Mouse (Mus musculus) embryonic facial prominence, embryonic 15.5 days (tissue): ENCODE measurements at regions not wholly inside any gene's neighbourhood (a gene's known extent, or its start where the extent isn't known, plus 50 kb on each side); places are given as distances from the start of the nearest gene placed in this dataset.

Experiments used
- ATAC-seq: fragments of 200-750 bp; cut with Nextera tagmentation; 2 replicates; pipeline ENCODE4 v1.8.0; 2017; ENCODE audit warnings: low read depth, moderate TSS enrichment; ENCODE audit not compliant: insufficient number of reproducible peaks, low FRiP score, low TSS enrichment
- H3K27ac ChIP-seq: fragments of 300-500 bp; sonication (generic); replicated peaks from 2 replicates; pipeline ENCODE4 v1.5.1; 2015; ENCODE audit warnings: mild to moderate bottlenecking, inconsistent platforms
- H3K27me3 ChIP-seq: fragments of 300-500 bp; sonication (generic); 2 replicates; pipeline ENCODE4 v1.6.1; 2015; ENCODE audit warnings: inconsistent platforms
- H3K36me3 ChIP-seq: fragments of 300-500 bp; sonication (generic); 2 replicates; pipeline ENCODE4 v1.6.1; 2015; ENCODE audit warnings: mild to moderate bottlenecking, inconsistent platforms
- H3K4me1 ChIP-seq: fragments of 300-500 bp; sonication (generic); 2 replicates; pipeline ENCODE4 v1.6.1; 2015; ENCODE audit warnings: inconsistent platforms
- H3K4me2 ChIP-seq: fragments of 300-500 bp; sonication (generic); replicated peaks from 2 replicates; pipeline ENCODE4 v1.6.1; 2015; ENCODE audit warnings: mild to moderate bottlenecking, inconsistent platforms
- H3K4me3 ChIP-seq: fragments of 300-500 bp; sonication (generic); replicated peaks from 2 replicates; pipeline ENCODE4 v1.5.1; 2015; ENCODE audit warnings: mild to moderate bottlenecking, inconsistent platforms
- H3K9ac ChIP-seq: fragments of 300-500 bp; sonication (generic); 2 replicates; pipeline ENCODE4 v1.6.1; 2015; ENCODE audit warnings: inconsistent platforms
- H3K9me3 ChIP-seq: fragments of 300-500 bp; sonication (generic); replicated peaks from 2 replicates; pipeline ENCODE4 v1.6.1; 2016; ENCODE audit warnings: inconsistent platforms
- WGBS: fragments of 180-500 bp; shearing (Covaris S2); methylation state at CpG from one replicate; pipeline ENCODE4 v1.1.7; 2015; 5-methylcytosine and 5-hydroxymethylcytosine counted together

DNA sequence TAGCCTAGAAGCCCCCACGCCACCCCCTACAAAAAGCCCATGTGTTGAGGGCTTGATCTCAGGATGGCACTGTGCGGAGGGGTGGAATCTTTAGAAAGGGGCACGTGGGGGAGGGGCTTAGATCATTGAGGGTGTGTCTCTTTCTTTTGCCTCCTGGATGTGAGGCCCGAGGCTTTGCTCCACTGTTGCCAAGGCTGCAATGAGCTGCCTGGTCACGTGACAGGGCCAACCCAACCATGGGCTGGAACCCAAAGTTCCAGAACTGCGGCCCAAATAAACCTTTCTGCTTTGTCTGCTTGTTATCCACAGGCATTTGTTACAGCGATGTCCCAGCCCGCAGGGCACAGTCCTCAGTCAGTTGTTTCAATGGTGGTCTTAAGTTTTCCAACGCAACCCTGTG is 96.5 kb upstream of the Ubl3 start:
- H3K9ac ChIP-seq: no peak overlapping the region
- no peaks in the 10 kb centered on the region for H3K9me3 ChIP-seq
- H3K4me1 ChIP-seq: peaks cover 15% of the 10 kb centered on the region; the same call in 1 of the 2 replicates
- no peak overlapping the region for H3K4me2 ChIP-seq
- no peak overlapping the region for H3K4me3 ChIP-seq
- H3K36me3 ChIP-seq: no peaks in the 10 kb centered on the region
- no peaks in the 10 kb centered on the region for H3K27me3 ChIP-seq
- no peak overlapping the region for H3K27ac ChIP-seq
- WGBS: 70% methylated on average over 9 of the region's 9 CpGs
- no peak for ATAC-seq

DNA sequence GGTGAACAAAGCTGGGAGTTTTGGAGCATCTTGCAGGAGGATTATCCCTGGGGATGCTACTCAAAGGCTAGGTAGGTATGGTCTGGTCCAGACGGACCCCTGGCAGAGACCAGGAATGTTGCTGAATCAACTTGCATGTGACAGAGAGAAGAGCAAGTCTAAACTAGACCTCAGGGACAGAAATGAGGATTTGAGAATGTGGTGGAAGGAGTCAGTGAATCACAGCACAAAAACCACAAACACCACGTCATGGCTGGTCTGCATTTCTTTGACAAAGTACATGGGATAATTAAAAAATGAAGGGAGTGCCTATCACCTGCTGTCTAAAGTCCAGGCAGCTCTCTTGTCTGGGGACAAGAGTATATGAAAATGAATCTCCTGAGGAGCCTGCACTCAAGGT is 95.1 kb upstream of the Ubl3 start:
- Histone ChIP-seq H3K4me3 (no peak overlapping the region), H3K27ac (no peak overlapping the region), H3K4me1 (peaks cover 15% of the 10 kb centered on the region; the same call in 1 of the 2 replicates), H3K36me3 (no peaks in the 10 kb centered on the region), H3K9ac (no peak overlapping the region), H3K27me3 (no peaks in the 10 kb centered on the region), H3K4me2 (no peak overlapping the region), H3K9me3 (no peaks in the 10 kb centered on the region)
- WGBS: 33% methylated on average over 2 of the region's 2 CpGs
- no peak for ATAC-seq

DNA sequence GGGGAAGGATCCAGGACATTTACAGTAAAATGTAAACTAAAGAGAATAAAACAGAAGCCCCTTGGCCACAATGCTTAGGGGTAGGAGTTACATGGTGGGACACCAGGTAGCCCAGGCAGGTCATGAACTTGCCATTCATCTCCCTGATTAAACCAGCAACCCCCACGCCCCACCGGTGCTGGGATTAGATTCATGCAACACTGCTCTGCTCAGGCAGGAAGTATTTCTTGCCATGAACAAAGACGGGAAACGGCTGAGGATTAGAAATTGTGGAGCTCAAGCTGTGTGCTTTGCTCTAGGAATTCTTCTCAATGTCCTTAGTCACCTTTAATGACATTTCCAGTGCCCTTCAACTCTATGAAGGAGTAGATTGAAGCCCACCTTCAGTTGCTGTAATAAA is 93.2 kb upstream of the Ubl3 start:
- Histone ChIP-seq H3K36me3 (no peaks in the 10 kb centered on the region), H3K9me3 (no peaks in the 10 kb centered on the region), H3K9ac (no peak overlapping the region), H3K4me1 (peaks cover 14% of the 10 kb centered on the region; the same call in 1 of the 2 replicates), H3K27me3 (no peaks in the 10 kb centered on the region), H3K27ac (no peak overlapping the region), H3K4me2 (no peak overlapping the region), H3K4me3 (no peak overlapping the region)
- 54% methylated on average over 4 of the region's 4 CpGs for WGBS
- no peak for ATAC-seq

DNA sequence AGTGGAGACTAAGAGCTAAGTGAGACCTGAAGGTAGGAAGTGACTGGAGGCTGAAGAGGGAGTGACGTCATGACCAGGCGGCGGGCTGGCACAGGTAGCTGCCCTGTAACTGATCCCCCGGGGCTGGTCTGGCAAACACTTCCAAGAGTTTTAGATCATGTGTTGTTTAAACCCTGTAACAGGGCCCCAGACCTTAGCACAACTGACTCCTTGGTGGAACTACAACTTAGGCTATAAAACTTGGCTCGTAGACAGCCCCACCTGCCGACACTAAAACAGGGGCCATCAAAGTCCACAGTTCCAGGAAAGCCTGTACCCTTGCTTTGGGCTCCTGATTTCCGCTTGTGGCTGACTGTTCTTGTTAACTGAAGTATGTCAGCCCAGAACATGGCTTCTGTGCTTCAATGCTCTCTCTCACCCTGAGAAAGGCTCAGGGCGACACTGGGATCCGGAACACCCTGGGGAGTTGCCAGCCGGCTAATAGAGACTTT is 92.6 kb upstream of the Ubl3 start:
- H3K4me1 ChIP-seq: peaks cover 14% of the 10 kb centered on the region; the same call in 1 of the 2 replicates
- no peaks in the 10 kb centered on the region for H3K36me3 ChIP-seq
- 64% methylated on average over 10 of the region's 10 CpGs for WGBS
- H3K9me3 ChIP-seq: no peaks in the 10 kb centered on the region
- no peaks in the 10 kb centered on the region for H3K27me3 ChIP-seq
- H3K27ac ChIP-seq: no peak overlapping the region
- no peak overlapping the region for H3K9ac ChIP-seq
- no peak overlapping the region for H3K4me2 ChIP-seq
- no peak for ATAC-seq
- no peak overlapping the region for H3K4me3 ChIP-seq

DNA sequence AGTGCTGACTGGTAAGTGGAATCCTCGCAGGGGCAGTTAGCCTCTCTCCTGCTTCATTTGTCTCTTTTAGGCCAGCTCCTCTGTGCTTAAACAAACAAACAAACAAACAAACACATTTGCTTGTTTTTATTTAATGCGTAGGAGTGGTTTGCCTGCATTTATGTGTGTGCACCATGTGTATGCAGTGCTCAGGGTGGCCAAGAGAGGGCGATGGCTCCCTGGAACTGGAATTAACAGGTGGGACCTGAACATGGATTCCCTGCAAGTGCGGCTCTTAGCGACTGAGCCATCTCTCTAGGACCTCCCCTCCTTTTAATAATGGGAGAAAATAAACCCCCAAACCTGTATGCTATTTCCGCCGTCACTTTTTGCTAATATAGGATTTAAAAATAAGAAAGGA is 91.8 kb upstream of the Ubl3 start:
- Histone ChIP-seq H3K4me3 (no peak overlapping the region), H3K27me3 (no peaks in the 10 kb centered on the region), H3K36me3 (no peaks in the 10 kb centered on the region), H3K4me2 (no peak overlapping the region), H3K9me3 (no peaks in the 10 kb centered on the region), H3K27ac (no peak overlapping the region), H3K9ac (no peak overlapping the region), H3K4me1 (peaks cover 14% of the 10 kb centered on the region; the same call in 1 of the 2 replicates)
- WGBS: 95% methylated on average over 7 of the region's 7 CpGs
- ATAC-seq: no peak

DNA sequence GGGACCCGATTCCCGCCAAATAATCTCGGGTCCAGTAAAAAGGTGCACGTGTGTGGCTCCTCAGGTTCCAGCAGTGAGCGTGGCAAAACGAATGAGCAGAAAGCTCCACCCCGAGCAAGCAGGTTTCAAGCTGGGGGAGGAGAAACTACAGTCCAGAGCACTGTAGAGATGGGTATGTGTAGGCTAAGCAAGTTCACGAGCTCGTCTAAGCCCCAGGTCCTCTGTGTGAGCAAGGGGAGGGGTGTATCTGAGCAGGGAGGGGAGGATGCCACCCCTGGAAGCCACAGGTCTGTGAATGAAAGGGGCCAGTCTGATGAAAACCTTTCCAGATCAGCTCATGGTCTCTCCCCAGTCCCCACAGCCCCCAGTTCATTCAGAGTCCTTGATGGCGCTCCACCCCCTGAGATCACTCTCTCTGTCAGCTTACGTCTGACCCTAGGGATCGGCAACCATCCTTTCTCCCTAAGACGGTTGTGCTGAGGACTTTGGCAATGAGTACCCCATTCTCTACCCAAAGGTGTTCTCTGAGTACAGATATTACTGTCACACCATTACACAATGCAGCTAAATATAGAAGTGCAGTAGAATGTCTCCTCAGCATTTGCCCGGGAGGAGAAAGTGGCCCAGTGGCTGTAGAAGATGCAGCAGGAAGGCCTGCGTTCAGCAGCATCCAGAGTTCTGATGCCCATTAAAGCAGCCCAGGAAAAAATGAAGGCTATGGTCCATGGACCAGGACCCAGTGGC is 89.2 kb upstream of the Ubl3 start:
- 0 out of 2 replicates have a peak, but pooled peaks have one; percentile 27 for ATAC-seq
- H3K4me3 ChIP-seq: no peak overlapping the region
- H3K27me3 ChIP-seq: no peaks in the 10 kb centered on the region
- H3K9ac ChIP-seq: no peak overlapping the region
- no peaks in the 10 kb centered on the region for H3K9me3 ChIP-seq
- H3K4me2 ChIP-seq: no peak overlapping the region
- peaks cover 14% of the 10 kb centered on the region; the same call in 1 of the 2 replicates for H3K4me1 ChIP-seq
- WGBS: 40% methylated on average over 15 of the region's 15 CpGs
- no peak overlapping the region for H3K27ac ChIP-seq
- no peaks in the 10 kb centered on the region for H3K36me3 ChIP-seq

DNA sequence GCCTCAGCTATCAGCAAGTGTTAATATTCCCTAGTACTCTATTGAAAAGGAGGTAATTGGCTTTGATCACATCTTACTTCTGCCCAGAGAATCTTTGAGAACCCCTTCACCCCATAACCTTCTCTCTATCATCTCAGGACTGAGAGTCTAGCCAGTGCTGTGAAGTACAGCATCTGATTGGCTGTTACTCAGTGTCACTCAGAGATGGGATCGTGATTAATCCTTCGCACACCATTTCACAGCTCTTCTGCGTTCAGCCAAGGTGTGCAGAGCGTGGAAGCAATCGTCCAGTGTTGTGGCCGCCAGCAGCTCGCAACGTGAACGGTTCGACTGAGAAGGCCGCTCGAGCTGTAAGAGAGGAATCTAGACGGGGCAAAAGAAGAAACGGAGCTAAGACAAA is 87.9 kb upstream of the Ubl3 start:
- no peak for ATAC-seq
- Histone ChIP-seq H3K4me3 (no peak overlapping the region), H3K27me3 (no peaks in the 10 kb centered on the region), H3K36me3 (no peaks in the 10 kb centered on the region), H3K9ac (no peak overlapping the region), H3K4me2 (no peak overlapping the region), H3K4me1 (peaks cover 10% of the 10 kb centered on the region; the same call in 1 of the 2 replicates), H3K27ac (no peak overlapping the region), H3K9me3 (no peaks in the 10 kb centered on the region)
- WGBS: 29% methylated on average over 14 of the region's 14 CpGs

DNA sequence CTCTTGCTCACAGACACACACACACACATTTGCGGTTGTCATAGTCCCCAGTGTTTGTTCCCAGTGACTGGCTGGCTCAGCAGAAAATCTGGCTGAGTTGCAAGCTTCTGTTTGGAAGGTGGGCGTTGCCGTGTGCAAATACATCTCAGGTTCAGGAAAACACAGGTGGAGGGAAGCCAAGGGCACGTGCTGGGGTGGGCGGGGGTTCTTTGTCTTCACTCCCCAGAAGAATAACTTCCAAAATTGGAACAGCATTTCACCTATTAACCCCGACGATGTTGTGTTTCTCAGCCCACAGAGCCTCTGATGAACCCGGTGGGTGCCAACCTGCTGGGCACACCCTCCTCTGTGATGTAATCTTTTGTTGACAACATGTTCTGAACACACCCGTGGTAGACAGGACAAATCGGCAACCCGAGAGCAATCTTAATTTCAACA is 82.3 kb upstream of the Ubl3 start:
- Histone ChIP-seq H3K27me3 (no peaks in the 10 kb centered on the region; the same call in 1 of the 2 replicates), H3K9me3 (no peaks in the 10 kb centered on the region), H3K9ac (no peak overlapping the region), H3K4me3 (no peak overlapping the region), H3K27ac (no peak overlapping the region), H3K4me1 (peaks cover 28% of the 10 kb centered on the region), H3K4me2 (0 out of 2 replicates have a peak overlapping the region, but pooled peaks have one; percentile 1), H3K36me3 (no peaks in the 10 kb centered on the region)
- WGBS: 46% methylated on average over 11 of the region's 11 CpGs
- no peak for ATAC-seq

DNA sequence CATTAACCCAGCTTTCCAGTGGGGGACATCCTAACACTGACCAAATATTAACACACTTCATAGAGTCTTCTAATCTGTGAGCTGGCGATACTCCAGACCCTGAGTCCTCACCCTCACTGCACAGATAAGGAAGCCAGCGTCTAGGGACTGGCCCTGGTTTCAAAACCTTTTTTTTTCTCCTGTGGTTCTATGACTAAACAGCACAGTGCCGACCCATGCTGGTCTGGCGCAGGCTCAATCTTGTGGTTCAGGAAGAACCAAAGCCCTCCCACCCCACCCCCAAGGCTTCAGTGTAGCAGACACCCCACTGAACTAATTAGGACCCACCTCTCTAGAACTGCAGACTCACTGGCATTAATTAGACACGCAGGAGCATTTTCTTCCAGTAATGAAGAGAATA is 81.4 kb upstream of the Ubl3 start:
- Histone ChIP-seq H3K27me3 (no peaks in the 10 kb centered on the region; the same call in 1 of the 2 replicates), H3K9me3 (no peaks in the 10 kb centered on the region), H3K4me2 (no peak overlapping the region), H3K4me1 (peaks cover 28% of the 10 kb centered on the region), H3K36me3 (no peaks in the 10 kb centered on the region), H3K27ac (peak overlapping the region; percentile 51; the same call in 1 of the 2 replicates), H3K4me3 (no peak overlapping the region), H3K9ac (no peak overlapping the region)
- peak; percentile 32; the same call in 1 of the 2 replicates for ATAC-seq
- WGBS: 35% methylated on average over 5 of the region's 5 CpGs

DNA sequence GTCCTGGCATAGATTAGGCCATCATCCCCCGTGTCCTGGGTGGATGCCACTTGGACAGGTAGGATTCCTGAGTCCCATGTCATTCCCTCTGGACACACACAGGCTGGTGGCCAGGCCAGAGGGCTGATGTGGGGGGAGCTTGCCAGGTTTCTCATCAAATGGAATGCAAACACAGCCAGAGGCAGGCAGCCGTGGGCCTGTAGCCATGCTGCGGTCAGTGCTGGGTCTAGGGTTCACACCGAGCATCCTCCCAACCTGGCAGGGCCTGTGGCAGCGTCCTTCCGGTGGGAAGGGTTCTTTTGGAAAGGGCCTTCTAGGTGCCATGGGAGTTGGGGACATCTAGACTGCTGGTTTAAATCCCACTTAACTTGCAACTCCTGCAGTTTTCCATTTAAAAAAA is 80.7 kb upstream of the Ubl3 start:
- H3K36me3 ChIP-seq: no peaks in the 10 kb centered on the region
- H3K27me3 ChIP-seq: no peaks in the 10 kb centered on the region; the same call in 1 of the 2 replicates
- no peaks in the 10 kb centered on the region for H3K9me3 ChIP-seq
- H3K9ac ChIP-seq: no peak overlapping the region
- no peak for ATAC-seq
- H3K27ac ChIP-seq: no peak overlapping the region
- no peak overlapping the region for H3K4me2 ChIP-seq
- H3K4me3 ChIP-seq: no peak overlapping the region
- 81% methylated on average over 6 of the region's 6 CpGs for WGBS
- peaks cover 28% of the 10 kb centered on the region for H3K4me1 ChIP-seq

DNA sequence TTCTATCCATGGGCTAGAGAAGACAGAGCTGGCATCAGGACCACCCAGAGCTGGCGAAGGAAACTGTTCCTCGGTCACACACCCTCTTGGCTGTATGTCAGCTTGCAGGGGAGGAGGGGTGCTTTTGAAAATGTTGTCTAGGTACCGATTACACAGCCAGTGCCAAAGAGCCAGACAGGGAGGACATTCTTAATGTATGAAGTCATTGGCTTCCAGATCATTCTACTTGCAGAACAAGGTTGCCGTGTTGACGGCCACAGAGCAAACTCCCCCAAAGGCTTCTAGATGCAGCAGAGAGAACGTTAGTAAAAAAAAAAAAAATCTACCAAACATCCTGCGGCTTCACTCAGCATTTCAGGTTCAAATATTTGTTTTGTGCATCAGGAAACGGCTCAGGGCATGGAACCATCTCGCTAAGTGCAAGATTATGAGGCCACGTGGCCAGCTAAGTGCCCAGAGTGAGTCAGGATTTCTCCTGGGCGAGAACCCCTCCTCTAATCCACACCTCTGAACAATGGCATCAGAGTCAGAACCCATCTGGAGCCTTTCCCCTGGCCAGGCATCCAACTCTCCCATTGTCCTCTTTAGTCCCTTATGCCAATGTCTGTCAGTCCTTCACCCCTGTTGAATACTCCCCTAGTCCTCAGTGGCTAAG is 80.1 kb upstream of the Ubl3 start:
- ATAC-seq: no peak
- Histone ChIP-seq H3K27me3 (no peaks in the 10 kb centered on the region; the same call in 1 of the 2 replicates), H3K9ac (no peak overlapping the region), H3K36me3 (no peaks in the 10 kb centered on the region), H3K4me2 (no peak overlapping the region), H3K27ac (no peak overlapping the region), H3K9me3 (no peaks in the 10 kb centered on the region), H3K4me1 (peaks cover 28% of the 10 kb centered on the region), H3K4me3 (no peak overlapping the region)
- WGBS: 43% methylated on average over 11 of the region's 11 CpGs
